Mouse (Mus musculus): ENCODE data around the gene Traip. TPM values are rescaled to one million over a fixed set of nuclear protein-coding genes. Genes with fewer than 3 reads are reported as not detected.

Gene Traip
- polyA plus RNA-seq, 1 experiment from 2014 or later, result 7.7 TPM

DNA sequence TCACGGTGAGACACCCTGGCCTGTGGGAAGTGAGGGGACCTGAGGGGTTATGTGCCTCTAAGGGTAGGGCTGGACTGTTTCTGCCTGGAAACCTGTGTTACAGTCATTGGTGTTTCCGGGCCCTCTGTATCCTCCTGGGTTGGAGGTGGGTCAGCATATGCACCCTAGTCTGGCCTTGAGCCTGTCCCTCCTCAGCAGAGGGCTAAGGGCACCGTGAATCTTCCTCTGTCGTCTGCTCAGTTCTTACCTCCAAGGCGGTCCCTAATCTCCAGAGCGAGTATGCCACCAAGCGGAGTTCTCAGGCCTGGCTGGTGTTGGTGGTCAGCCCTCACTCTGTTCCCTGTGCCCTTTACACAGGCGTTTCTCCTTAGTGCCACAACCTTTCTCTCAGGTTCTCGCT is 13.0 kb downstream of the Traip start:
- peaks cover 17% of the 10 kb centered on the region for H3K4me1 ChIP-seq (replicated peaks)
- H3K4me3 ChIP-seq, result no peak overlapping the region
- H3K27me3 ChIP-seq, result no peaks in the 10 kb centered on the region
- no peaks in the 10 kb centered on the region for H3K9me3 ChIP-seq
- no peak for ATAC-seq (ENCODE audit: low FRiP score)
- WGBS, result 94% methylated on average over 9 of the region's 9 CpGs
- no peak overlapping the region for H3K27ac ChIP-seq
- H3K36me3 ChIP-seq, result peaks cover 3% of the 10 kb centered on the region; the same call in 1 of the 2 replicates
- peak overlapping the region; percentile 19; the same call in 1 of the 2 replicates for H3K9ac ChIP-seq
- H3K4me2 ChIP-seq, result no peak overlapping the region

GRCm38 (mm10) chr9:107963700-107964099 is 13.8 kb downstream of the Traip start:
- ATAC-seq (ENCODE audit: low FRiP score), result 0 out of 2 replicates have a peak, but pooled peaks have one; percentile 22

DNA sequence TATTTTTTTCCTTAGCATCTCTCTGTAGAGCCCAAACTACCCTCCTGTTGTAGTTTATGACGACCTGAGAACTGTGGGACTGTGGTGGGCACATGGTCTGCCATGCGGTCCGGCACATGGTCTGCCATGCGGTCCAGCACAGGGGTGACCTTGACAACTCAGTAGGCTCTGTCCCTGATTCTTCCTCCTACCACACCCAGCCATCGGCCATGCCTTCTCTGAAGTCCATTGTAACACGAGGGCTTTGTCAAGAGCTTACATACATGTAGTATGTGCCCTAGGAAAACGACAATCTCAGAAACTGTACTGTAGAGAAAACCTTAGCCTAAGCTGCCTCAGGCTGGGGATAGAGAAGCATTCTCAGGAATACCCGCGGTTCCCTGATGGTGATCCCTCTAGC is 14.7 kb downstream of the Traip start:
- Histone ChIP-seq H3K4me1 (replicated peaks) (peaks cover 17% of the 10 kb centered on the region), H3K9ac (no peak overlapping the region), H3K36me3 (peaks cover 7% of the 10 kb centered on the region; the same call in 1 of the 2 replicates), H3K4me3 (no peak overlapping the region), H3K27ac (no peak overlapping the region), H3K4me2 (no peak overlapping the region), H3K27me3 (no peaks in the 10 kb centered on the region), H3K9me3 (no peaks in the 10 kb centered on the region)
- no peak for ATAC-seq (ENCODE audit: low FRiP score)
- WGBS, result 94% methylated on average over 9 of the region's 9 CpGs

More at GRCm38 (mm10) chr9:107963700-107964099, 13.8 kb downstream of the Traip start:
- WGBS, result 24% methylated on average over 5 of the region's 5 CpGs
- no peaks in the 10 kb centered on the region for H3K27me3 ChIP-seq
- no peak overlapping the region for H3K4me3 ChIP-seq
- no peaks in the 10 kb centered on the region for H3K9me3 ChIP-seq
- peaks cover 17% of the 10 kb centered on the region for H3K4me1 ChIP-seq (replicated peaks)
- H3K9ac ChIP-seq, result no peak overlapping the region
- H3K4me2 ChIP-seq, result no peak overlapping the region
- peaks cover 3% of the 10 kb centered on the region; the same call in 1 of the 2 replicates for H3K36me3 ChIP-seq
- H3K27ac ChIP-seq, result no peak overlapping the region

DNA sequence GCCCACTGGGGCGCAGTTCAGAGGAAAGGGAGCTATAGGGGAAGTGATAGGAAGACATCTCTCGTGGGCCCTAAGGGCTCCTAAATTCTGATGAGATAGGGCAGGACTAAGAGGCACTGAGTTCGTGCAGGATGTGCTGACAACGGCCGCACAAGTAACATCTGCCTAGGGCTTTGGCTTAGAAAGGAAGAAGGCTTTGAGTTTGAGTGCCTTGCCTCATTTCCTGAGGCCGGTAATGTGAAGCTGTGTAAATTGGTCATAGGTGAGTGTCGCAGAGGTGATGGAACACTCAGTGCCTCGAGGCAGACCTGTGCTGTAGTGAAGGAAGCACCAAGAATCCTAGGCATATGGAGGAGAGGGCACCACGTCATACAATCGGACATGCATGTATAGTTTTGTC is 16.7 kb downstream of the Traip start:
- peaks cover 13% of the 10 kb centered on the region for H3K36me3 ChIP-seq
- no peak overlapping the region for H3K27ac ChIP-seq
- H3K9me3 ChIP-seq, result no peaks in the 10 kb centered on the region
- ATAC-seq (ENCODE audit: low FRiP score), result no peak
- no peak overlapping the region for H3K4me3 ChIP-seq
- no peaks in the 10 kb centered on the region for H3K27me3 ChIP-seq
- no peak overlapping the region for H3K4me2 ChIP-seq
- H3K9ac ChIP-seq, result no peak overlapping the region
- peaks cover 8% of the 10 kb centered on the region for H3K4me1 ChIP-seq (replicated peaks)
- 93% methylated on average over 10 of the region's 10 CpGs for WGBS

DNA sequence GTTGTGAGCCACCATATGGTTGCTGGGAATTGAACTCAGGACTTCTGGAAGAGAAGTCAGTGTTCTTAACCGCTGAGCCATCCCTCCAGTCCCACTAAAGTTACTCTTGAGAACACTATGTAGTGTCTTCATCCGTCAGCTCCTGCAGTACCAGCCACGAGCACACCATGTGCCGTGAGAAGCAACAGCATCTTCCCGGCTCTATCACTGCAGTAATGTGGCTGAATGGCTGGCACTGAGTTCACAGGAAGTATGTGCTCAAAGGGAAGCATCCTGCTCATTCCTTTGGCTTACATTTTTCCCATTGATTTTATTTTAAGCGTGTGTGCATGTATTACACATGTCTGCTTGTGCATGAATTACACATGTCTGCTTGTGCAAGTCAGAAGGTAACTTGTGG is 17.5 kb downstream of the Traip start:
- ATAC-seq (ENCODE audit: low FRiP score), result no peak
- Histone ChIP-seq H3K4me3 (no peak overlapping the region), H3K4me2 (no peak overlapping the region), H3K27ac (no peak overlapping the region), H3K4me1 (replicated peaks) (0 out of 2 replicates have a peak, but pooled peaks cover 3% of the 10 kb centered on the region), H3K27me3 (no peaks in the 10 kb centered on the region), H3K9ac (no peak overlapping the region), H3K9me3 (no peaks in the 10 kb centered on the region), H3K36me3 (peaks cover 10% of the 10 kb centered on the region)
- WGBS, result 93% methylated on average over 6 of the region's 6 CpGs

GRCm38 (mm10) chr9:107968531-107968930 is 18.6 kb downstream of the Traip start:
- WGBS, result 94% methylated on average over 7 of the region's 7 CpGs
- H3K4me1 ChIP-seq (replicated peaks), result 0 out of 2 replicates have a peak, but pooled peaks cover 3% of the 10 kb centered on the region
- no peak for ATAC-seq (ENCODE audit: low FRiP score)

GRCm38 (mm10) chr9:107970311-107970710 is 20.4 kb downstream of the Traip start:
- H3K27me3 ChIP-seq, result no peaks in the 10 kb centered on the region
- H3K4me3 ChIP-seq, result no peak overlapping the region
- H3K4me2 ChIP-seq, result no peak overlapping the region
- H3K9ac ChIP-seq, result no peak overlapping the region
- H3K4me1 ChIP-seq (replicated peaks), result no peaks in the 10 kb centered on the region
- no peaks in the 10 kb centered on the region for H3K9me3 ChIP-seq
- H3K36me3 ChIP-seq, result peaks cover 10% of the 10 kb centered on the region; the same call in 1 of the 2 replicates
- 94% methylated on average over 5 of the region's 5 CpGs for WGBS
- no peak for ATAC-seq (ENCODE audit: low FRiP score)
- no peak overlapping the region for H3K27ac ChIP-seq

More at GRCm38 (mm10) chr9:107968531-107968930, 18.6 kb downstream of the Traip start:
- Histone ChIP-seq H3K9me3 (no peaks in the 10 kb centered on the region), H3K4me3 (no peak overlapping the region), H3K9ac (no peak overlapping the region), H3K4me2 (no peak overlapping the region), H3K36me3 (peaks cover 10% of the 10 kb centered on the region; the same call in 1 of the 2 replicates), H3K27me3 (no peaks in the 10 kb centered on the region), H3K27ac (no peak overlapping the region)

DNA sequence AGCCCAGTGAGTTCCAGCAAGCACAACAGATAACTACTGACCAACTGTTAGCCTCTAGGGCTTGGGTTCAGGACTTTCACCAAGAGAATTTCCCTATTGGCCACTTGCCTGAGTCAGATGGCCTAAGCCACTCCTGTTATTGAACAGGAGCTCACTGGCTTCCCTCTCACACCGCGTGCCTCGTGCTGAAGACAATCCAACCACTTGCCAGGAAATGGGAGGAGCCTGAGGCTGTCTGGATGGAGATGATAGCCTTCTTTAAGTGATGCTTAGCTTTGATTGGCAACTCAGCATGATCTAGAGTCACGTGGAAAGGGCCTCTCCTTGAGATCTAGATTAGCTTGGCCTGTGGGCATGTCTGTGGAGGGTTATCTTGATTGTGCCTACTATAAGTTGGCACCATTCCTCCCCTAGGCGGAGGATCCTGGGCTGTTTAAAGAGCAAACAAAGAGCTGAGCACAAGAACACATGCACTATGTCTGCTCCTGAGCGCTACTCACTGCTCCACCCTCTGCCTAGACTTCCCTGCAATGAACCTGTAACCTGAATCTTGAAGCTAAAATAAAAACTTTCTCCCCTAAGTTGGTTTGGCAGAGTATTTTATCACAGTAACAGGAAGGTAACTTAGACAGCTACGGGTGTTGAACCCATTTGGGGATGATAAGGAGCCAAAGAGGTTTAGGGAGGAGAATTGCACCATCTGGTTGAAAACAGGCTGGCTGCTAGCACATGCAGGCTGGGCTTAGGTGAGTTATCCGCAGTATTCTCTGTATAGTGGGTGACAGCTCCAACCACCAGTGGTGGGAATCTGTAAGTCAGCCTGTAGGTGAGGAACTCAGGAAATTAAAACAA is 22.0 kb downstream of the Traip start:
- Histone ChIP-seq H3K27ac (no peak overlapping the region), H3K27me3 (no peaks in the 10 kb centered on the region), H3K9ac (no peak overlapping the region), H3K9me3 (no peaks in the 10 kb centered on the region), H3K4me3 (no peak overlapping the region), H3K4me2 (no peak overlapping the region), H3K4me1 (replicated peaks) (no peaks in the 10 kb centered on the region), H3K36me3 (peaks cover 10% of the 10 kb centered on the region; the same call in 1 of the 2 replicates)
- 86% methylated on average over 8 of the region's 8 CpGs for WGBS
- ATAC-seq (ENCODE audit: low FRiP score), result no peak

- no peak overlapping the region for H3K9ac ChIP-seq
- H3K36me3 ChIP-seq, result peaks cover 6% of the 10 kb centered on the region; the same call in 1 of the 2 replicates
- H3K27me3 ChIP-seq, result no peaks in the 10 kb centered on the region
- no peak overlapping the region for H3K4me3 ChIP-seq
- no peak for ATAC-seq (ENCODE audit: low FRiP score)
- 85% methylated on average over 10 of the region's 10 CpGs for WGBS
- H3K27ac ChIP-seq, result no peak overlapping the region
- no peaks in the 10 kb centered on the region for H3K9me3 ChIP-seq
- H3K4me1 ChIP-seq (replicated peaks), result no peaks in the 10 kb centered on the region
- no peak overlapping the region for H3K4me2 ChIP-seq
Measured at GRCm38 (mm10) chr9:107974491-107975171, 24.7 kb downstream of the Traip start.

DNA sequence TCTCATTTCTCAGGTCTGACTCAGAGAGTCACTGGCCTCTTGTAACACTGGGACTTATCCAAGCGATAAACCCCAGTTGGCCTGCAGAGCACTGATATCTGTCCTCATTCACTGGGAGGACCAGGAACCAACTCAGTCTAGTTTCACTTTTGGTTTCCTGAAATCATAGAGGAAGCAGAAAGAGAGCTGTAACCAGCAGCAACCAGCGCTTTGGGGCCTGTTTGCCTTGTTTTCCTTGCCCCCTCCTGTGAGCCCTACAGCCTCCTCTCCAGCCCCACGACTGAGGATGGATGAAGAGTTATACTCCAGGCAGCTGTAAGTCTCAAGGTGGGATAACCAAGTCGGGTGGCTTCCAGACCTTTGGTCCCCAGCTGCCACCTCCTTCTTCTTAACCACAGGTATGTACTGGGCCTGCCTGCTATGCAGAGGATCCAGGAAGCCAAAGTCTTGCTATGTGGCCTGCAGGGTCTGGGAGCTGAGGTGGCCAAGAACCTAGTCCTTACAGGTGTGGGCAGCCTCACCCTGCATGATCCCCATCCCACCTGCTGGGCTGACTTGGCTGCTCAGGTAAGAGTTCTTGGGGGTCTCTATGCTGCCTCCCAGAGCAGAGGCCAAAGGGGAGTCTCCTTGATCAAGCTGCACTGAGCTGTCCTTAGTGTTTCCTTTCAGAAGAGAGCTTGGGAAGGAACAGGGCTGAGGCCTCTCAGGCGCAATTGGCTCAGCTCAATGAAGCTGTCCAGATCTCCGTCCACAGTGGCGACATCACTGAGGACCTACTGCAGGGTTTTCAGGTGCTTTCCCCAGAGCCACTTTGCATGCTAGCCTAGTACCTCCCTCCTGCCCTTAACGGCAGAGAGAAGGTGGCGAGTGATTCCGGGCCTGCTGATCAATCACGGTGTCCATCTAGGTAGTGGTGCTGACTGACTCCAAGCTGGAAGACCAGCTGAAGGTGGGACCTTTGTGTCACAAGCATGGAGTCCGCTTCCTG is 25.8 kb downstream of the Traip start, which contains the start of gene Uba7:
Gene Uba7, plus strand, starts transcription at position 107 of the 988 bp plus-strand sequence.
- H3K9ac ChIP-seq, result no peak within 1 kb of the TSS
- ATAC-seq (ENCODE audit: low FRiP score), result no peak
- no peaks in the 10 kb centered on the region for H3K9me3 ChIP-seq
- no peaks in the 10 kb centered on the region for H3K27me3 ChIP-seq
- WGBS, result 75% methylated on average over 12 of the region's 12 CpGs
- H3K4me2 ChIP-seq, result no peak within 1 kb of the TSS
- H3K27ac ChIP-seq, result no peak within 1 kb of the TSS
- no peak within 1 kb of the TSS for H3K4me3 ChIP-seq
- peaks cover 4% of the 10 kb centered on the region; the same call in 1 of the 2 replicates for H3K36me3 ChIP-seq
- no peaks in the 10 kb centered on the region for H3K4me1 ChIP-seq (replicated peaks)

GRCm38 (mm10) chr9:107978815-107979214 is 28.9 kb downstream of the Traip start:
- 90% methylated on average over 12 of the region's 12 CpGs for WGBS
- H3K36me3 ChIP-seq, result no peaks in the 10 kb centered on the region
- H3K4me2 ChIP-seq, result no peak overlapping the region
- no peaks in the 10 kb centered on the region for H3K9me3 ChIP-seq
- H3K4me1 ChIP-seq (replicated peaks), result peaks cover 25% of the 10 kb centered on the region
- H3K4me3 ChIP-seq, result no peak overlapping the region
- H3K27ac ChIP-seq, result no peak overlapping the region
- H3K27me3 ChIP-seq, result peaks cover 16% of the 10 kb centered on the region
- H3K9ac ChIP-seq, result no peak overlapping the region
- ATAC-seq (ENCODE audit: low FRiP score), result no peak
